Mouse (Mus musculus): ENCODE data around the gene Nectin1.

DNA sequence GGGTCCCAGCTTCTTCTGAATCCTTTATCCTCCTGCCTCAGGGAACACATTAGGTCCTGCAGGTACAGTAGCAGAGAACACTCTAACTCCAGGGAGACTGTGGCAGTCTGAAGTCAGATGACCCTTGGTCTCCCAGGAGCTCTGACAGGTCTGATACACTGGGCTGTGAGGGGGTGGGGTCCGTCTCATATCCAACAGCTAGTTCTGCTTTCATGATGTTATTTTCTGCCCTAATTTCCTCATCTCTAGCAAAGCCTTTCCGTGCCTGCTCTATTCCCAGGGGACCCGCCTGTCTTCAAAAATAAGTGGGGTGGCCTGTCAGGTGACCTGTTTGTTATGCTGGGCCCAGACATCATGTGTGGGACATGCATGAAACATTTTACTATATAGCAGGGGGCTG is 18.2 kb downstream of the Nectin1 start:
- no peak for TF ChIP-seq RCOR1 (IDR thresholded peaks at IDR 0.05; ENCODE audit: low read depth, low read length)
- TF ChIP-seq CTCF (IDR thresholded peaks at IDR 0.05 in 2 of 3, conservative IDR thresholded peaks at IDR 0.05 in 1 of 3; ENCODE audit: control insufficient read depth in 1 of 3, insufficient read depth in 1 of 3, low read depth in 2 of 3, low read length in 3 of 3, poor library complexity in 1 of 3, severe bottlenecking in 1 of 3), result no peak
